Mouse (Mus musculus) gastrocnemius, postnatal 25 days (tissue): Measurements from ENCODE around the gene Plagl1. TPM values are rescaled to one million over a fixed set of nuclear protein-coding genes. Genes with fewer than 3 reads are reported as not detected.

Experiments used
- DNase-seq: peaks from one replicate; pipeline ENCODE4 v3.0.0; 2022
- total RNA-seq, 2 experiments: library from RNA; stranded (reverse); gene quantifications; 1 replicate in 1 of 2; 2 replicates in 1 of 2; pipeline ENCODE4 v1.2.3; 2021

Plagl1 gene
- total RNA-seq, 2 experiments from 2014 or later: 5.0 to 10.6 TPM

DNA sequence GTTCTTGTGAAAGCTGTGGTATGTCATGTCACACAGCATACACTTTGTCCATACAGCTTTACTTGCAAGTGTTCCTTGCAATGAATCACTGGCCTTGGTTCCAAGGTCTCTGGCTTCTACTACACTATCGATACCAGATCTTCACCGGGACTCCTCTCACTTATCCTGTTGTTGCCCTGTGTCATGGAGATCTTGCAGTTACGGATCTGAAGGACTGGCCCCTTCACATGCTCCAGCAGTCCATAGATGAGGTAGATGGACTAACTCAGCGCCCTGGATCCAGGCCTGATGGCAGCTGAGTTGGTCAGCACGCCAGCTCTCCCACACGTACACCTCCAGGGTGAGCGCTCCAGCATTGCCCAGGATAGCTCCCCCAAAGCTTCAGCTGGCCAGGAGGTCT lies 75.0 kb downstream of the Plagl1 start:
- DNase-seq: no peak

DNA sequence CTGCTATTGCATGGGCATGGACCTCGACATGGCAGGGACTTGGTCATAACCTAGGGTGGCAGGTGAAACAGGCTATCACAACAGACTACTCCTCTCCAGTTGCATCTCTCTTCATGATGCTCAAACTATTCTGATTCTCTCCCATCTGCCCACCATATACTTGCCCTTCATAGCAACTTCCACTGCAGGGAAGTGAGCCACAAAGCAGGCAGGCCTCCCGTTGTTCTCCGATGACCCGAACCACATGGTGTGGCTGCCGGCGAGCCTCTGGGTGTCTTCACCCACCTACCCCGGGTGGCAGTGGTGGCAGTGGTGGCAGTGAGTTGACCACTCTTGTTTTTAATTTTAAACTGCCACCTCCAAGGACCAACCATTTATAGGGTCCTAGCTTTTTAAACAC lies 75.4 kb downstream of the Plagl1 start:
- DNase-seq: no peak

DNA sequence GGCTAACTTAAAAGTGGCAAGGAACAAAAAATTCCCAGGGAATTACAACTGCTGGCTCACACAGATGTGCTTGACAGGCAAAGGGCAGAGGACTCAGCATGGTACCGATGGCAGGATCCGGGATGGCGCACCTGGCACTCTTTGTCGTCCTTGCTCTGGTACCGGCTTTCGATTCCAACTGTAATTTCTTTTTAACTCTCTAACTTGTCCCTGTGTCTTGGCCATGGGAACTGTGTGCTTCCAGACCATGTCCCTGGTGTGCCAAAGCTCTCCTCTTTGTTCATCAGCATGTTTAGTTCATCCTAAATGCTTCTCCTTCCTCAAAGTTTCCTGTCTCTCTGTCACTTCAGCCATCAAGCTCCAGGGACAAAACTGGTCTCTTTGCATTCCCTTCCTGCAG lies 77.6 kb downstream of the Plagl1 start:
- DNase-seq: no peak

DNA sequence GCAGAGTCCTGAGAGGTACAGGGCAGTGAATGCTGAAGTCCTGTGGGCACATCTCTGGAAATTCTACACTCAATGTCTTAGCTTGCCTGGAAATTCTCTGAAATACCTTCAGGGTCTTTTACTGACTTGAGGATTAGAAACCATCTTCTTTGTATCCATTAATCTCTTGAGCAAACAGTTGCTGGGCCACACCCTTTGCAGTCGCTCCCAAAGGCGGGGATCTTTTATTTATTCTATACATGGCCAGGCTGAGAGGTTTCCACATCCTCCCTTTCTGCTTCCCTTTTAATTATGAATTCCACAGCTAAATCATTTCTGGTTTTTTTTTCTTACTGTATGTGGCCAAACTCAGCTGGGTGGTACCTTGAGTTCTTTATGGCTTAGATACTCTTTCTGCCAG lies 80.1 kb downstream of the Plagl1 start:
- DNase-seq: no peak

DNA sequence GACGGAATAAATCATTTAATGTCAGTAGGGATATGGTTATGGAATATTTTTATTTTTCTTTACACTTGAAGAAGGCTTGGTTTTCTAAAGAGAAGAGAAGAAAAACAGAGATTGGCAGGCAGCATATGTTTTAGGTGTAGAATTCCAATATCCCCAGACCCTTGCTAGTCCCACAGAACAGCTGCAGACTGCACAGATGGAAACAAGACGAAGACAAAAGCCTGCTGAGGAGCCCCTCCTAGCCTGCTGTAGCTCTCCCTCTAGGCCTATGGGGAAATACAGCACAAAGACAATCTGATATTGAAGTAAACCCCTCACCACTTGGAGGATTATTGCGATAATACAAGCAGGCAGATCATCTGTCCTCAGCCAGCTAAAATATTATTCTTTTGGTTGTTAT lies 90.1 kb downstream of the Plagl1 start:
- no peak for DNase-seq

DNA sequence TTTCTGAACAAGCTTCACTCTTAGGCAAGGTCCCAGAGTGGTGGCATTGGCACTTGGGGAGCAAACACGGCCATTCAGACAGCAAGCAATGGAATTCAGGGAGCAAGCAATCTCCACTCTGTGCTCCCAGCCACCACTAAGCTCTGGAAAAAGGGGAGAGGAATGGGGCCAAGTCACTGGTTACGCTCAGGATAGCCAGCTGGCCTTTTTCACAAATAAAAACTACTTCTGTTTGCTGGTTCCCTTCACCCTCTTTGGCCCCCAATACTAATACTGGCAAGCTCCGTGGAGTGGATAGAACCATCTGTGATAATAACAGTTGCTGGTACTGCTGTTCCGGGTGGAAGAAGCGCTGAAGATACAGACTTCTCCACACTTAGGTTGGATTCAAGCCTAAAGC lies 91.0 kb downstream of the Plagl1 start:
- peak; percentile 31 for DNase-seq

DNA sequence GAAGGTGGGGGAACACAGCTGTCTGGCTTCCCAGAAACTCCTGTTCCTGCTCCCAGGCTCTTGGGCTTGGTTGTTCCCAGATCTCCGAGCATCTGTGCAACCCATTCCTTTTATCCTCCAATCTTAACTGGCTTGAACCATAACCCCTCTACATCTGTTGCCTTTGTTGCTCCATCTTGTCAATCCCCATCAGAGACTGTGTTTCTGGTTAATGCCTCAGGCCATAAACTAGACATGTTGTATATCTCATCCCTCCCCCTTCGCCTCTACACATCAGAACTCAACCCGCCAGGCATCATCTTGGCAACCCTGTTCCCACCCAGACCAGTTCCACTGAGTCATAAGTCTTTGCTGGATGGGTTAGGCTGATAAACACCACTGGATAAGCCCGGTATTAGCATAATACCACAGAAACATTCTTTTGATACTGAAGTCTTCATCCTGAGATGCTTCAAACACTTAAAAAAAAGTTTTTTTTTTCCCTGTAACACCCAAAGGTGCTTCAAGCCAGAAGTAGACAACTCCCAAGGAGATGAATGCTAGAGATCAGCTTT lies 92.6 kb downstream of the Plagl1 start:
- no peak for DNase-seq

DNA sequence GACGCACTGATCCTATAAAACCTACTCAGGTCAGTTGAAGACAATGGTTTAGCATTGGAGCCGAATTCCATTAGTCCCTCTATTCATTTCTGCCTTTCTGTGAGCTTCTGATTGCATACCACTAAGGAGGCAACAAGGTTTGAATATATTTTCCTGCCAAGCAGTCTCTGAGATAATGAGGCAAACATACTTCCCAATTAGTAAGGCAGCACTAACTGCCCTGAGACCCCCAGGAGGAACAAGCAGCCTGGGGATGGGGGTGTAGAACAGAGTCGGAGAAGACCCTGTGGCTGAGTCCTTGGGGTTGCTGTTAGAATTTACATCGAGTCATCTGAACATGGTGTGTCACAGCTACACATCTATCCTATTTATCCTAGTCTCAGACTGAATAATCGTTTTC lies 95.1 kb downstream of the Plagl1 start:
- DNase-seq: no peak

DNA sequence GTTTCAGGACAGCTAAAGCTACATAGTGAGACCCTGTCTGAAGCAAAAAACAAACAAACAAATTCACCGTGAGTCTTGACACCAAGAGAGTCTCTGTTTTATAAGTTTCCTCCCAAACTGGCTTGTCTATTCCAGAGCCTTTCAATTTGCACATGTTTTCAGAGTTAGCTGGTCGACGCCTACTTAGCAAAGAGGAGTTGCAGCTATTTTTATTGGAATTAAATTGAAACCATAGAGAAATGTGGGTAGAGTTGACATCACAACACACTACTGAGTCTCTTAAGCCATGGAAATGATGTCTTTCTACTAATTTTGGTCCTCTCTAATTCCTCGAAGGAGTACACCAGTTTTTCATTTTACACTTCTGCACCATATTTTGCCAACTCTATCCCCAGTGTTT lies 100.6 kb downstream of the Plagl1 start:
- no peak for DNase-seq

DNA sequence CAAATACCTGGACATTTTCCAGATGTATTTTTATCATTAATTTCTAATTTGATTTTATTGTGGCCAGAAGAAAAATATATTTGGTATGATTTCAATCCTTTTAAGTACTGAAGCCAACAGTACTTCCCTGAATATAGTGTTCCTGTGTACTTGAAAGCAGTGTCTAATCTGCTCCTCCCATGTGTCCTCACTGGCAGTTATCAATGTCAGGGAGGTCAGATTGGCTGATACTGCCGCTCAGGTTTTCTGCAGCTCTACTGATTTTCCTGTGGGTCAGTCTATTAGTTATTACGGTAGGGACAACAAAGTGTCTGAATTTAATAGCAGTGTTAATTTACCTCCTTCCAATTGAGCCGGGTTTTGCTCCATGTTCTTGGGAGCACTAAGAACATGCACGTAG lies 101.7 kb downstream of the Plagl1 start:
- no peak for DNase-seq

DNA sequence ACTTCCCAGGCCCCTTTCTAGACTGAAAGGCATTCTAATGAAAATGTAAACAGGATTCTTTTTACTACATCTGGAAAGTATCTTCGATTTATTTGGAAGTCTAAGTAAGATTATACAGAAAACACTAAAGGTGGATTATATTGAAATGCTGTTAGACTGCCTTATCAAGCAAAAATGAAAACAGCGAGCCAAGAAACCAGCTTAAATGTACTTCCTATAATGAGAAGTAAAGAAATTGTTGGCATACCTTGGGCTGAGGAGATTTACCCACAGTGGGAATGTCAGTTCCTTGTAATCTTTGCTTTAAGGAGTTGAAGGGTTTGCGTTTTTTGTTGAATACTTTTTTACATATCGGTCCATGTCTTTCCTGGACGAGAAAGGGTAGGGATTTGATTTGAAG lies 108.2 kb downstream of the Plagl1 start:
- DNase-seq: no peak

DNA sequence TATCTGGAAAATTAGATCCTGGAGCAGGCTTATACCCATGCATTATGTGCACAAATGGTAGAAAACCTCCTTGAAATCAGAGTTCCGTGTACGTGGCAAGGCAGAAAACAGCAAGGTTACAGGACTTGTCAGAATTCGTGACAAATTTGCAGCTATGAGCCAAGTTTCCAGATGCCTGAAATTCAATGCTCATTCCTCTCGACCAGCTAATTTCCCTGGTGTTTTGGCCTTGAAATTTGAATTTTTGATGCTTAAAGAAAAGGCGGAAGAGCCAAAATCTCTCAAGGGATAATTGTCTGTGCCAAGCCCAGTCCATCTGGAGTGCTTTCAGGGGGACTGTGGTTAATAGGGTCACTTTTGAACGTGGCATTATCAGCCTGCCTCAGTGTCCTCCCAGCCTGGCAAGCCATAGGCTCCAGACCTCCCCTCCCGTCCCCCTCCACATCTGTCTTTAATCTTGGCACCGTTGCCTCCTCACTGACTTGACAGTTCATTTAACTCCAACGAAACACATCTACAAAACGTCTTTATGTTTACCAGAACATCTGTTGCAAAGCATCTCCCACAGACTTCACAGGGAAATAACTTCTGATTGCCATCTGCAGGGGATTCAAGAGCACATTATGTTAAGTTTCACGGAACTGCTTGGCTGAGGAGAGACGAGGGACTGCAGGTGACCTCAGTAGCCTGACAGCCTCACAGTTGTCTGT lies 110.6 kb downstream of the Plagl1 start:
- no peak for DNase-seq

DNA sequence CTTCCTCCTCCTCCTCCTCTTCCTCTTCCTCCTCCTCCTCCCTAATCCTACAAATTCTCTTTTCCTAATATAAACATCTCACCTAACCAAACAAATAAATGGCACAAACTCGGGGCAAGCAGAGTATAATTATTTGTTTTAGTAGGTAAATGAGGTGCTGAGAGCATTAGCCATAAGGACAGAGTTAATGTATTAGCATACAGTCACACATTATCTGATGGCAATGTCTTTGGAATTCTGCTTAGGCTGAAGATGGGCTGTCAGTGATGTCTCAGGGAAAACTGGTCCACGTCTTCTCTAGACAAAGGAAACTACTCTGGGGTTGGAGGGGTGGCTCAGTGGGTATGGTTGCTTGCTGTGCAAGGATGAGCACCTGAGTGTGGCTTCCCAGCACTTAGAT lies 111.2 kb downstream of the Plagl1 start:
- no peak for DNase-seq

DNA sequence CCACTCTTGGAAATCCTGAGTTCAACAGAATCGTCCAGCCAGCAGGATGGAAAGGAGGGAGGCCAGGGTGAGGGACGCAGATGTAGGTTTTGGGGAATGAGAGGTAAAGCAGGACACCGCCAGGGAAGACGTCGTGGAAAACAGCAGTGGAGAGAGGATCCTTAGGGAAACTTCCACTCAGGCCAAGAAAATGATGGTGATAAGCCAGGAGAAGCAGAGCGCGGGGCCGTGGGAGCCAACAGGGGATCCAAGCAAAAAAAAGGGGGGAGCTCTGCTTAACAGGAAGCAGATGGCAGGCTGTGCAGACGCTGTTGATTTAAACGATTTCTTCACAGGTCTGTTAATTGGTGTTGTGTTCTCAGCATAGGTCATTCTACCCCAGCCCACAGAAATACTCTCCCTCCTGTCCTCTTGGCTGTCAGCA lies 112.5 kb downstream of the Plagl1 start:
- DNase-seq: no peak

DNA sequence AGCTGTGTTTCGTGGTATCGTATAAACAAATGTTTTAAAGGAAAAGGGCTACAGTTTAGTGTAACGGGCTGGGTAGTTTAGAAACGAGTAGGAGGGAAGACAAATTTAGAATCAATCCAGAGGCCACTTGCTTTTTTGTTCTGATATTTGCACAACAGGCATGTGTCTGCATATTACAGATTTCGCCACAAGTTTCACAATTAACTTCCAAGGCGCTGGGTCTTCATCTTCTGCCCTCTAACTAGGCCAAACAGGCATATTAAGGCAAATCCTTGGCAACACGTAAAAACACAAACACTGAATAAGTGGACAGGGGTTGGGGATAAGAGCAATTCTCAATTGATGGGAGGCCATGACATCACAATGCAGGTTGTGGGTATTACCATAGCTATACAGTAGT lies 115.6 kb downstream of the Plagl1 start:
- no peak for DNase-seq

DNA sequence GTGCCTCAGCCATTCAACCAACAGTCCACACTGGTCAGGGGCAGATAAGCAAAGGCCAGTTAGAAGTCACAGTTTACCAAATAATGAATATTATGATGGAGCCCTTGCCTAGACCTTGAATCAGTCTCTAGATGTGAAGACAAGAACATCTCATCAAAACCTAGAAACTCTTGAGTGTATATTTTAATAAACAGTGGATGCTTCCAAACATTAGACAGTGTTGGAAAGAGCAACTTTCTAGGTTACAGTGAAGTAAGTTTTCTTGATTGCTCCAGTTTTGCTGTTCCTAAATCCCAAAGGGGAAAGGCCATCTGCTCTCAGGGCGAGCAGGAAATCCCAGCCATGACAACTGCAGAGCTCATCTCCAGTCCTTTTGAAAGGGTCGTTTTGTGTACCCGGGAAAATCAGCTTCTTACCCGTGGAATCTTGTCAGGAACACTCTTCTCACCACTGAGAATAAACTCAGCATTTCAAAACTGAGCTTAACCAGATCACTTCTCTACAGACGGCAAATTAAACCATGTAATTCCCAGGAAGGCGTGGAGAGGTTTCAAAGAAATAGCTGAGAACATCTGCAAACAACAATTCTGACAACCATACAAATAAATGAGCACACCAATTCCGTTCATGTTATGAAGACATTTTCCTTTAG lies 117.8 kb downstream of the Plagl1 start, which contains the start of gene Zc2hc1b:
TSS of gene Zc2hc1b (minus strand) at position 51 of the 652 bp plus-strand sequence.
- DNase-seq: no peak

DNA sequence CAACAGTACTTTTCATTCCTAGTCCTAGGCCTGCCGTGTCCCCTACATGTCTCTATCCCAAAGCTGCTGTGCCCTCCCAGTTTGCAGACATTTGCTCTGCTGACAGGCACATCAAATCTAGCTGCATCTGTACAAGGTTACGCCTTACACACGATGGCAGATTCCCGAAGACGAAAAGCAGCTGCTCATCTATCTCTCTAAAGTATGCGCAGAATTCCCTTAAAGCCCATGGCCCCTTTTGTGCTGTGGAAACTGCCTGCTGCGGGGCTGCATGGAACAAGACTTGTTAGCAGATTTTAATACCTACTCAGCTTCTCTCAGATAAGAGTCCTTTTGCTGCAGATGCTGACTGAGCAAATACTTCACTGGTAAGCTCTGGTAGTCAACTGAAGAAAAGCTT lies 119.9 kb downstream of the Plagl1 start:
- DNase-seq: no peak

Other genes starting within 250 kb of the Plagl1 start
- gene Utrn, start 191.1 kb upstream of the Plagl1 start, total RNA-seq: 10 to 100 TPM; 29.6 to 39.0 TPM
- under 1 TPM; 0.24 to 0.28 TPM for gene Stx11, start 96.2 kb upstream of the Plagl1 start, total RNA-seq
- gene Sf3b5, start 55.2 kb upstream of the Plagl1 start, total RNA-seq: 1 to 10 TPM; 4.6 to 4.9 TPM
- not detected for gene Zc2hc1b, start 117.5 kb downstream of the Plagl1 start, total RNA-seq
- 10 to 100 TPM; 25.1 to 26.9 TPM for gene Ltv1, start 132.7 kb downstream of the Plagl1 start, total RNA-seq